Mouse (Mus musculus) ovary, adult 2 months (tissue): ENCODE measurements around the gene Rgl2. TPM values are rescaled to one million over a fixed set of nuclear protein-coding genes. Genes with fewer than 3 reads are reported as not detected.

Source experiments
- polyA plus RNA-seq: library from polyadenylated mRNA; depleted of rRNA; stranded (reverse); fragments of >200 nt; gene quantifications from 2 replicates; pipeline ENCODE4 v1.2.3, GENCODE M21; 2012; rRNA removed

Gene Rgl2
- 212 and 227 TPM in 2 replicates for polyA plus RNA-seq

DNA sequence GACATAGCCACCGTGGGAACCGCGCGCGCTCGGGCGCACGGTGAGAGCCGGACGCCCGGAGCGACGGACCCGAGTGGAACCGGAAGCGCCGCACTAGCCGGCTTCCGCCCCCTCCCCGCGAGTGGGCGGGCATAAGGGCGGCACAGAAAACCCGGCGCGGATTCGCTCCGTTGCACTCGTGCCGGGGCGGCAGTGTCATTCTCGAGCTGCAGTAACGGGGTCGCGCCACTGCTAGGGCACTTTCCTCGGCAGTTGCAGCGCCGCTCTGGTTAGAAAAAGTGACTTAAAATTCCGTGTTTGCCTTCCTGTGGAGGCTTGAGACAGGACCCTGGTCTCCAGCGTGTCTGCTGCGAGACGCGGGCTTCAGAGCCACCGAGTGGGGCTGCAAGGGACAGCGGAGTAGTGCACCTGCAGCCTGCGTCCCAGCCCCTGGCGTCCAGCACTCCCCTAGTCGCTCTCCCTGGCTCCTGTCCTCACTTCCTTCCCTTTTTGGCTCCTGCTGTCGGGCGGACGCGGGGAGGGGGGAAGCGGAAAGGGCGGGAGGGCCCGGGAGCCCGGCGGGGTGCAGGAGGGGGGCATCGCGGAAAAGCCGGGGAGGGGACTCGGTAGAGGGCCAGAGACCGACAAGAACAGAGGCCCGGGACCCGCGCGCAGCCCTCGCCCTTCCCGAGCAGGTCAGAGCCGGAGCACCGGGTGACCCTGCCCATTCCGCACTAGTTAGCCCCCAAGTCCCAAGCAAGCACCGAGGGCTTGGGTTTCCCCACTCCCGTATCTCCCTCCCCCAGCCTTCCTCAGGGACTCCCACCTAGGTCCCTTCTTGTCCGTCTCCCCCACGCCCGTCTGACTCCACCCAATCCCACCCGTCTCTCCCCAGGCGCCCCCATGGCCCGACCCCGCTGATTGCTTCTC is at the start of gene Rgl2:
Gene Rgl2 (plus strand): TSS at position 173 of the 909 bp plus-strand sequence.

GRCm38 (mm10) chr17:33890533-33891059 is 38.7 kb upstream of the Rgl2 start, which contains the start of gene Kifc1:
Gene Kifc1, minus strand, starts transcription at chr17:33890661.

GRCm38 (mm10) chr17:33904835-33905234 is 24.5 kb upstream of the Rgl2 start, which contains the start of gene Platr17:
Gene Platr17, plus strand, starts transcription at chr17:33905135.

GRCm38 (mm10) chr17:33909077-33909868 is 20.1 kb upstream of the Rgl2 start, which contains the start of gene Daxx:
Gene Daxx, plus strand, starts transcription at chr17:33909414.

GRCm38 (mm10) chr17:33915671-33916250 is 13.6 kb upstream of the Rgl2 start, which contains the start of the genes Tapbp and Zbtb22:
Gene Tapbp, plus strand, starts transcription at chr17:33915899.
Gene Zbtb22, plus strand, starts transcription at chr17:33915904.

GRCm38 (mm10) chr17:33940206-33940805 is 11.0 kb downstream of the Rgl2 start, which contains the start of the genes Pfdn6 and Wdr46:
Gene Pfdn6, minus strand, starts transcription at chr17:33940343.
Gene Wdr46, plus strand, starts transcription at chr17:33940660.

DNA sequence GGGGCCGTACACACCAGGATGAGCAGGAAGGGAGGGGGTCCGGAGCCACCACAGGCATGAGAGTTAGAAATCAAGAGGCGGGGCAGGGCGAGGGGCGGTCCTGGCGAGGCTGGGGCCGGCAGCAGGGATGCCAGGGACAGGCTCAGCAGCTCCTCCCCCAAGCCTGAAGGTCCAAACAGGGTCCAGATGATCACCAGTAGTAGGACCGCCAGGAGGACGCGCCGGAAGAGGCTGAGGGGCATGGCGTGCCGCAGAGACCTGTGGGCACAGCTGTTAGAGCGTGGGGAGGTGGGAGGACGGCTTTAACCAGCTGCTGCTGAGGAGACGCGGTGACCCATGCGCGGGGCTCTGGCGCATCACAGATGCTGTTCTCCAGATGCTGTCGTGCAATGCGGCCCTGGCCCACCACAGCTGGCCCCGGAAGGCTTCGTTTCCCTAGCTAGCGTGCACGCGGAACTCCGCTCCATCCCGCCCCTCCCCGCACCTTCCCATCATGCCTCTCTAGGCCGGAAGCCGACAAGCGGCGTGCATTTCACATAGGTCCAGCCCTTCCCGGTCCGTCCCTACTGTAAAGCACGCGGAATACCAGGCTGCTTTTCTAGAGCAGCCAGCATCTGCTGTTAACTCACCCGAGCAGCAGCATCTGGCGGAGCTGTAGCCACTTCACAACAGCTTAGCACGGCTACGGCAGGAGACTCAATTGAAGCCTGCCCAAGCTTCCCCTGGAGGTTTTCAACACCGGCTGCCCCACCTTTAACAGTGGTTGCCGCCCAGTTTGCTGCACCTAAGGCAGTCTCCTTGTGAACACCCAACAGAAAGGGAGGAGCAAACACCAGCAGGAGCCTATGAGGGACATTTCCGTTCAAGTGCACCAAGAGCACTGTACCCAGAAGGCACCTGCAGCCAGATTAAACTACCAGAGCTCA is 21.9 kb downstream of the Rgl2 start, which contains the start of gene B3galt4:
Gene B3galt4 (minus strand): TSS at position 468 of the 926 bp plus-strand sequence.

GRCm38 (mm10) chr17:33955555-33956214 is 26.3 kb downstream of the Rgl2 start, which contains the start of the genes Vps52 and Rps18:
Gene Vps52, plus strand, starts transcription at chr17:33955812.
Gene Rps18, minus strand, starts transcription at chr17:33956001.

Other genes starting within 250 kb of the Rgl2 start
- 145 and 173 TPM in 2 replicates for gene Hnrnpm, start 242.7 kb upstream of the Rgl2 start, polyA plus RNA-seq
- gene March2, start 210.9 kb upstream of the Rgl2 start, polyA plus RNA-seq = 93.6 and 111 TPM in 2 replicates
- 589 and 629 TPM in 2 replicates for gene Rab11b, start 169.0 kb upstream of the Rgl2 start, polyA plus RNA-seq
- 133 and 185 TPM in 2 replicates for gene Angptl4, start 147.7 kb upstream of the Rgl2 start, polyA plus RNA-seq
- 193 and 200 TPM in 2 replicates for gene Kank3, start 119.0 kb upstream of the Rgl2 start, polyA plus RNA-seq
- 1,023 and 1,245 TPM in 2 replicates for gene Rps28, start 105.0 kb upstream of the Rgl2 start, polyA plus RNA-seq
- gene Ndufa7, start 105.0 kb upstream of the Rgl2 start, polyA plus RNA-seq = 549 and 689 TPM in 2 replicates
- 124 and 183 TPM in 2 replicates for gene Cd320, start 86.5 kb upstream of the Rgl2 start, polyA plus RNA-seq
- not detected in 2 replicates for gene Gm7029, start 55.7 kb upstream of the Rgl2 start, polyA plus RNA-seq
- 12.1 and 15.3 TPM in 2 replicates for gene Kifc1, start 38.9 kb upstream of the Rgl2 start, polyA plus RNA-seq
- 0.43 TPM in 1 of 2 replicates, not detected in the other for gene Platr17, start 24.4 kb upstream of the Rgl2 start, polyA plus RNA-seq
- gene Daxx, start 20.1 kb upstream of the Rgl2 start, polyA plus RNA-seq = 53.9 and 59.5 TPM in 2 replicates
- 189 and 212 TPM in 2 replicates for gene Tapbp, start 13.6 kb upstream of the Rgl2 start, polyA plus RNA-seq
- 105 and 109 TPM in 2 replicates for gene Zbtb22, start 13.6 kb upstream of the Rgl2 start, polyA plus RNA-seq
- 18.3 and 18.5 TPM in 2 replicates for gene Pfdn6, start 10.8 kb downstream of the Rgl2 start, polyA plus RNA-seq
- 26.7 and 33.0 TPM in 2 replicates for gene Wdr46, start 11.1 kb downstream of the Rgl2 start, polyA plus RNA-seq
- gene B3galt4, start 21.9 kb downstream of the Rgl2 start, polyA plus RNA-seq = 13.9 and 15.3 TPM in 2 replicates
- gene Vps52, start 26.3 kb downstream of the Rgl2 start, polyA plus RNA-seq = 65.4 and 80.8 TPM in 2 replicates
- gene Rps18, start 26.5 kb downstream of the Rgl2 start, polyA plus RNA-seq = 733 and 1,224 TPM in 2 replicates
- gene H2-K1, start 70.8 kb downstream of the Rgl2 start, polyA plus RNA-seq = 968 and 1,399 TPM in 2 replicates
- 133 and 190 TPM in 2 replicates for gene Ring1, start 95.1 kb downstream of the Rgl2 start, polyA plus RNA-seq
- gene H2-Ke6, start 98.5 kb downstream of the Rgl2 start, polyA plus RNA-seq = 161 and 192 TPM in 2 replicates
- gene Slc39a7, start 102.1 kb downstream of the Rgl2 start, polyA plus RNA-seq = 301 and 303 TPM in 2 replicates
- 85.3 and 124 TPM in 2 replicates for gene Rxrb, start 102.3 kb downstream of the Rgl2 start, polyA plus RNA-seq
- 1.5 and 2.2 TPM in 2 replicates for gene Col11a2, start 109.9 kb downstream of the Rgl2 start, polyA plus RNA-seq
- 4.3 and 5.2 TPM in 2 replicates for gene H2-Oa, start 162.8 kb downstream of the Rgl2 start, polyA plus RNA-seq
- gene H2-DMa, start 190.0 kb downstream of the Rgl2 start, polyA plus RNA-seq = 27.4 and 34.5 TPM in 2 replicates
- gene Brd2, start 193.1 kb downstream of the Rgl2 start, polyA plus RNA-seq = 98.9 and 139 TPM in 2 replicates
- 4.9 and 5.2 TPM in 2 replicates for gene H2-DMb2, start 213.8 kb downstream of the Rgl2 start, polyA plus RNA-seq
- gene H2-DMb1, start 223.5 kb downstream of the Rgl2 start, polyA plus RNA-seq = 37.1 and 46.2 TPM in 2 replicates